Mouse (Mus musculus) lung, postnatal 0 days (tissue): ENCODE measurements at regions not wholly inside any gene's neighbourhood (a gene's known extent, or its start where the extent isn't known, plus 50 kb on each side); places are given as distances from the start of the nearest gene placed in this dataset.

Experiments
- ATAC-seq: fragments of 200-750 bp; cut with Nextera tagmentation; 2 replicates; pipeline ENCODE4 v1.8.0; 2017; ENCODE audit warnings: moderate library complexity
- DNase-seq: peaks from one replicate; pipeline ENCODE4 v3.0.0-alpha.2; 2016; ENCODE audit warnings: low spot score
- H3K27ac ChIP-seq: fragments of 300-500 bp; sonication (generic); 2 replicates; pipeline ENCODE4 v1.5.1; 2014; ENCODE audit warnings: antibody characterized with exemption, mild to moderate bottlenecking, low read length, mixed read lengths
- H3K27me3 ChIP-seq: fragments of 300-500 bp; sonication (generic); replicated peaks from 2 replicates; pipeline ENCODE4 v1.6.1; 2014; ENCODE audit warnings: low read length, mixed read lengths; ENCODE audit not compliant: insufficient read depth
- H3K36me3 ChIP-seq: fragments of 300-500 bp; sonication (generic); 2 replicates; pipeline ENCODE4 v1.6.1; 2014; ENCODE audit warnings: low read length, mixed read lengths; ENCODE audit not compliant: insufficient read depth
- H3K4me1 ChIP-seq: fragments of 300-500 bp; sonication (generic); 2 replicates; pipeline ENCODE4 v1.6.1; 2014; ENCODE audit warnings: antibody characterized with exemption, low read depth, low read length, mixed read lengths; ENCODE audit not compliant: insufficient read depth
- H3K4me2 ChIP-seq: fragments of 300-500 bp; sonication (generic); replicated peaks from 2 replicates; pipeline ENCODE4 v1.6.1; 2014; ENCODE audit warnings: low read depth, mild to moderate bottlenecking, low read length, moderate library complexity, mixed read lengths
- H3K4me3 ChIP-seq: fragments of 300-500 bp; sonication (generic); 2 replicates; pipeline ENCODE4 v1.5.1; 2014; ENCODE audit warnings: low read depth, low read length
- H3K9ac ChIP-seq: fragments of 300-500 bp; sonication (generic); replicated peaks from 2 replicates; pipeline ENCODE4 v1.6.1; 2014; ENCODE audit warnings: low read depth, mild to moderate bottlenecking
- H3K9me3 ChIP-seq: fragments of 300-500 bp; sonication (generic); 2 replicates; pipeline ENCODE4 v1.6.1; 2016; ENCODE audit warnings: low read length, mixed read lengths
- CTCF ChIP-seq: IDR thresholded peaks from 2 replicates; pipeline ENCODE4 v1.5.1; 2016; ENCODE audit warnings: antibody characterized with exemption, mild to moderate bottlenecking
- EP300 ChIP-seq: IDR thresholded peaks from 2 replicates; pipeline ENCODE4 v1.6.1; 2016; ENCODE audit warnings: antibody characterized with exemption, mild to moderate bottlenecking, control low read depth
- WGBS: fragments of 180-500 bp; shearing (Covaris S2); extraction: QIAGEN DNeasy Blood & Tissue Kit; methylation state at CpG from one replicate; pipeline ENCODE4 v1.1.7; 2014; 5-methylcytosine and 5-hydroxymethylcytosine counted together

DNA sequence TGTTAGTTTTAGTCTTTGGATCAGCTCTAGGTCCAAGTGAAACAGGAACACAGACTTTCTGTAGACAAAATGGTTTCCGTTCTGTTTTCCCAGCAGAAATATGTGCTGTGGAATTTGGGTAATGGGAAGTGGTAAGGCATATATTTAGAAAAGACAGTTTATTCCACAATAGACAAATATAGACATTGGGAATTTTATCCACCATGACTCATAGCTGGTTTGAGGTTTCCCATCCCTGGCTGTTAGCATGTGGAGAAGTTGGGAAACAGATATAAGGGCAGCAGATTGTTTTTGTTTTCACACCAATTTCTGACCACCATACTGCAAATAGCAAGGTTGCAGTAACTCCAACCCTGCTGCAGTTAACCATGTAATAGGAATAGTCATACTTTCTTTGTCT is 385.0 kb upstream of the Adam34 start:
- no peak overlapping the region for H3K4me3 ChIP-seq
- H3K4me2 ChIP-seq = no peak overlapping the region
- no peak for TF ChIP-seq CTCF
- TF ChIP-seq EP300 = no peak
- H3K4me1 ChIP-seq = no peaks in the 10 kb centered on the region
- H3K27ac ChIP-seq = no peak overlapping the region
- WGBS = 58% methylated on average over 1 of the region's 1 CpGs
- no peaks in the 10 kb centered on the region for H3K27me3 ChIP-seq
- no peak for ATAC-seq
- no peak overlapping the region for H3K9ac ChIP-seq
- H3K9me3 ChIP-seq = no peaks in the 10 kb centered on the region
- DNase-seq = no peak
- no peaks in the 10 kb centered on the region for H3K36me3 ChIP-seq

- Histone ChIP-seq H3K4me2 (no peak overlapping the region), H3K9me3 (no peaks in the 10 kb centered on the region), H3K27me3 (no peaks in the 10 kb centered on the region), H3K36me3 (no peaks in the 10 kb centered on the region), H3K9ac (no peak overlapping the region), H3K4me1 (no peaks in the 10 kb centered on the region), H3K27ac (no peak overlapping the region), H3K4me3 (no peak overlapping the region)
- WGBS = 63% methylated on average over 1 of the region's 1 CpGs
- ATAC-seq (no peak), DNase-seq (no peak)
- no peak for TF ChIP-seq EP300
- TF ChIP-seq CTCF = no peak
Observed at GRCm38 (mm10) chr8:44093491-44093890, 383.6 kb upstream of the Adam34 start.

DNA sequence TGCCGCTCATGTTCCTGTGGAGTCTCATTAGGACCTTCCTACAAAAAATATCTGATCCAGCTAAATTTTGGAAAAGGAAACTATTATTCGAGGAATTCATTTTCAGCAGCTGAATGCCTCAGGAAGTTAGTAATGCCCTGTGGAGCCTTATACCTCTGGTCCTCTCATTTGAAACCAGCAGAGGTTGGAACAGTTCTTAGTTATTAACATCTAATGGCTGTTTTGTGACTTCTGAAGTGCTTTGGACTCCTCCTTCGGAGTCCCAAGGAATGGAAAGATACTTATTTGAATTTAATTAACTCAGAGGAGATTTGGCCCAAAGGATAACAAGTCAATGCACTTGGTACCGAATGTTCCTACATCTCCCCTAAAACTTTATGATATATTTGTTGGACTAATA is 372.2 kb upstream of the Adam34 start:
- ATAC-seq = no peak
- WGBS = 81% methylated on average over 4 of the region's 4 CpGs
- Histone ChIP-seq H3K36me3 (no peaks in the 10 kb centered on the region), H3K9me3 (no peaks in the 10 kb centered on the region), H3K27me3 (no peaks in the 10 kb centered on the region), H3K4me2 (no peak overlapping the region), H3K4me1 (no peaks in the 10 kb centered on the region), H3K27ac (no peak overlapping the region), H3K9ac (no peak overlapping the region), H3K4me3 (no peak overlapping the region)
- DNase-seq = no peak
- TF ChIP-seq EP300 = no peak
- no peak for TF ChIP-seq CTCF

DNA sequence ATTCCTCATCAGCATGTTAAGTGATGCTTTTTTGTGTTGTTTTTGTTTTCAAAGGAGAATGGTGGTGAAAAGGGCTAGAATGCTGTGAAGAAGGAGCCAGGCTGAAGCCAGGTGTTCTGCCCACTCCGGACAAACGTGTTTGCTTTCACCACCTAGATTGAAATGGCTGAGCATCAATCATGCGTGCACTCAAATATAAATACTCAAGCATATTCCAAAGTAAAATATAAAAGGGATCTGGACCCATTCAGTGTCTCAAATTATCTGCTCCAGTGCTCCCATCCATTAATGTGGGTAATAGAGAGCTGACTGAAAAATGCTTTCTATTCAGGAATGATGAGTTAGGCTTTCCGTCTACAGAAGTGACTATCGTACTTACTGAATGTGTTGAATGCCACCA is 349.0 kb upstream of the Adam34 start:
- Histone ChIP-seq H3K4me2 (no peak overlapping the region), H3K27ac (no peak overlapping the region), H3K4me3 (no peak overlapping the region), H3K36me3 (no peaks in the 10 kb centered on the region), H3K9ac (no peak overlapping the region), H3K4me1 (no peaks in the 10 kb centered on the region), H3K27me3 (no peaks in the 10 kb centered on the region), H3K9me3 (no peaks in the 10 kb centered on the region)
- DNase-seq = no peak
- TF ChIP-seq CTCF = no peak
- no peak for TF ChIP-seq EP300
- no peak for ATAC-seq
- WGBS = 85% methylated on average over 5 of the region's 5 CpGs

DNA sequence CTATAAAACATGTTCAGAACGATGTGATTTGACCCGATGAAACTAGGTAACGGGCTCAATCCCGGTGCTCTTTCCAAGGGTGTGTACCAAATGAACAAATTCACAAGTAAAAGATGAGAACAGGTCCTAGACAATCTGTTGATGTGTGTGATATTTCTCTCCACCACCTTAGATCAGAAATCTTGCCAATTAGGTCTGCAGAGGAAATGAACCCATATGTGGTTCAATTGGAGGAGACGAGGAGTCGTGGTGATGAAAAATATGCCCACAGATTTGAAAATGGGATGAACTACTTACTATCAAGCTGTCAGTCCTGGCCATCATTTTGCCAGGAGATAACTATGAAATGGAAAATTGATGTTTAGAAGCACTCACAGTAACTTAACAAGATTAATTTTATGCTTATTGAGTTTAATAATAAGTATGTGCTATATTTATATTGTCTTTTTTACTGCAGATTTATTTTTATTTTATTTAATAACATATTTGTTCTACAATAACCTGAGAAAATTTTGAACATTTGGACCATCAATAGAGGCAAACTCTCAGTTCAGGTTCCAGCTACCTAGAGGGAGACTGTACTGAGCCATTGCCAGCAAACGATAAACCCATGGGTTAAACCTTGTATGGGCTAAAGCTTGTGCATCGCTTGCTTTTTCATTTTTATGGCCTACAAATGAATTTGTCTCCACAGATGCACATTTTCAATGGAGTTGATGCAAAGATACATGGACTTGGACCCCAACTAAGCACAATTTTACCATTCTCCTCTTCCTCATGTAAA is 332.9 kb upstream of the Adam34 start:
- DNase-seq (no peak), ATAC-seq (no peak)
- Histone ChIP-seq H3K27me3 (no peaks in the 10 kb centered on the region), H3K27ac (no peak overlapping the region), H3K36me3 (no peaks in the 10 kb centered on the region), H3K4me3 (no peak overlapping the region), H3K4me2 (no peak overlapping the region), H3K4me1 (no peaks in the 10 kb centered on the region), H3K9me3 (no peaks in the 10 kb centered on the region), H3K9ac (no peak overlapping the region)
- no peak for TF ChIP-seq EP300
- TF ChIP-seq CTCF = no peak
- 91% methylated on average over 8 of the region's 8 CpGs for WGBS

DNA sequence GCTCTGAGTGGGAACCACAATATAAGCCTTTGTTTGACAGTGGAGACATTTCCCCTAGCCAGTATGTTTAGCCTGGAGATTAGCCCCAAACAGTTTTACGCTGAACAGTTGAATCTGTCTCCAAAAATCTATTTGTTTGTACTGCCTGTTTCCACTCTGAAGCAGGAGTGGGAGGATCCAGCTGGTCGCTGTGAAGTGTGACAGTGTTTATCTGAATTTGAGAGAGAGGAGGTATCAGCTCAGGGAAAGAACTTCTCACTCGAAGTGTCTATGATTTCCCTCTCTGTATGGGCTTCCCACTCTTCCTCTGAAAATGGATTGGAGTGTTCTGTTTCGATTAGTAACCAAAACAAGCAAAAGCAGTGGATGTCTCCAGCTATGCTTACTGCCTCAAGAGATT is 324.4 kb upstream of the Adam34 start:
- H3K4me2 ChIP-seq = no peak overlapping the region
- H3K36me3 ChIP-seq = no peaks in the 10 kb centered on the region
- H3K4me1 ChIP-seq = no peaks in the 10 kb centered on the region
- no peak for DNase-seq
- no peaks in the 10 kb centered on the region for H3K27me3 ChIP-seq
- TF ChIP-seq CTCF (no peak), EP300 (no peak)
- no peak overlapping the region for H3K4me3 ChIP-seq
- H3K27ac ChIP-seq = no peak overlapping the region
- no peak overlapping the region for H3K9ac ChIP-seq
- WGBS = 23% methylated on average over 4 of the region's 4 CpGs
- H3K9me3 ChIP-seq = no peaks in the 10 kb centered on the region
- ATAC-seq = no peak

GRCm38 (mm10) chr8:44031376-44031775 is 321.5 kb upstream of the Adam34 start:
- no peak overlapping the region for H3K4me2 ChIP-seq
- no peaks in the 10 kb centered on the region for H3K9me3 ChIP-seq
- no peak for DNase-seq
- ATAC-seq = no peak
- H3K9ac ChIP-seq = no peak overlapping the region
- TF ChIP-seq CTCF (no peak), EP300 (no peak)
- no peaks in the 10 kb centered on the region for H3K27me3 ChIP-seq
- H3K4me1 ChIP-seq = no peaks in the 10 kb centered on the region
- no peak overlapping the region for H3K27ac ChIP-seq
- no peak overlapping the region for H3K4me3 ChIP-seq
- H3K36me3 ChIP-seq = no peaks in the 10 kb centered on the region
- 81% methylated on average over 2 of the region's 2 CpGs for WGBS
